Mouse (Mus musculus): ENCODE results near the gene Slc22a23.
A peak's percentile ranks its signal among the peaks of the same experiment; 100 is the strongest.
"Not testable (repeated sequence)": the region's sequence is repeated elsewhere in the genome, so short reads cannot be mapped to it uniquely, and the experiment has no call there.

Gene Slc22a23

GRCm38 (mm10) chr13:34345128-34346085 lies at the start of gene Slc22a23:
TSS of gene Slc22a23 (minus strand) at chr13:34345182.
- peak; percentile 75 to 93 for DNase-seq

- DNase-seq: not testable (repeated sequence)
These were observed 49.3 kb upstream of the Slc22a23 start for GRCm38 (mm10) chr13:34394305-34394704.

- DNase-seq: no peak
These were observed 47.4 kb upstream of the Slc22a23 start for GRCm38 (mm10) chr13:34392376-34392775.

- no peak for DNase-seq
These were observed 43.2 kb upstream of the Slc22a23 start for GRCm38 (mm10) chr13:34388219-34388618.

GRCm38 (mm10) chr13:34383416-34383815 lies 38.4 kb upstream of the Slc22a23 start:
- no peak for DNase-seq

GRCm38 (mm10) chr13:34378926-34379325 lies 33.9 kb upstream of the Slc22a23 start:
- DNase-seq: no peak

GRCm38 (mm10) chr13:34375145-34375544 lies 30.2 kb upstream of the Slc22a23 start:
- DNase-seq: no peak

- no peak for DNase-seq
These were observed 28.0 kb upstream of the Slc22a23 start for GRCm38 (mm10) chr13:34372870-34373478.

- DNase-seq: no peak
These were observed 27.2 kb upstream of the Slc22a23 start for GRCm38 (mm10) chr13:34371951-34372869.

GRCm38 (mm10) chr13:34370281-34370825 lies 25.4 kb upstream of the Slc22a23 start:
- DNase-seq: no peak

GRCm38 (mm10) chr13:34365226-34365625 lies 20.2 kb upstream of the Slc22a23 start:
- DNase-seq: no peak

- no peak for DNase-seq
These were observed 10.7 kb upstream of the Slc22a23 start for GRCm38 (mm10) chr13:34355656-34356055.

GRCm38 (mm10) chr13:34354830-34355624 lies 10.0 kb upstream of the Slc22a23 start:
- no peak for DNase-seq

- DNase-seq: no peak
These were observed 8.3 kb upstream of the Slc22a23 start for GRCm38 (mm10) chr13:34353241-34353640.

- DNase-seq: no peak
These were observed 6.5 kb upstream of the Slc22a23 start for GRCm38 (mm10) chr13:34351437-34351836.

- DNase-seq: no peak
These were observed 3.2 kb upstream of the Slc22a23 start for GRCm38 (mm10) chr13:34347960-34348889.

- no peak for DNase-seq
These were observed 1.8 kb upstream of the Slc22a23 start for GRCm38 (mm10) chr13:34346748-34347147.

- no peak for DNase-seq
These were observed 1.3 kb upstream of the Slc22a23 start for GRCm38 (mm10) chr13:34346238-34346637.

GRCm38 (mm10) chr13:34344376-34345127 lies 430 bp downstream of the Slc22a23 start:
- peak in 1 of 2 experiments; percentile 59 for DNase-seq

All from kidney, postnatal 36 days (tissue).